Mouse (Mus musculus): ENCODE measurements around the gene Fry. TPM values are rescaled to one million over a fixed set of nuclear protein-coding genes. Genes with fewer than 3 reads are reported as not detected.

Gene Fry
- total and polyA plus RNA-seq, 2 experiments from 2014 or later, result 62.6 to 129 TPM

GRCm38 (mm10) chr5:150465218-150465617 lies 346.8 kb downstream of the Fry start:
- ATAC-seq (ENCODE audit: low FRiP score) (no peak), DNase-seq (ENCODE audit: low spot score) (no peak)
- H3K36me3 ChIP-seq (ENCODE audit: insufficient read depth, low read length), result peaks cover 25% of the 10 kb centered on the region
- no peaks in the 10 kb centered on the region for H3K9me3 ChIP-seq (ENCODE audit: low read length)
- no peaks in the 10 kb centered on the region for H3K4me1 ChIP-seq (ENCODE audit: insufficient read depth, low read length)
- H3K4me3 ChIP-seq (ENCODE audit: low read depth, low read length), result no peak overlapping the region
- no peak for TF ChIP-seq CTCF (IDR thresholded peaks at IDR 0.05)
- no peak overlapping the region for H3K4me2 ChIP-seq (ENCODE audit: low read depth, low read length, poor library complexity, severe bottlenecking)
- H3K27me3 ChIP-seq (ENCODE audit: insufficient read depth, low read length), result no peaks in the 10 kb centered on the region
- H3K27ac ChIP-seq (ENCODE audit: low read depth, low read length), result no peak overlapping the region
- 78% methylated on average over 6 of the region's 6 CpGs for WGBS
- H3K9ac ChIP-seq (replicated peaks; ENCODE audit: low read length, poor library complexity, severe bottlenecking), result no peak overlapping the region

- Histone ChIP-seq H3K9ac (replicated peaks; ENCODE audit: low read length, poor library complexity, severe bottlenecking) (no peak overlapping the region), H3K36me3 (ENCODE audit: insufficient read depth, low read length) (peaks cover 31% of the 10 kb centered on the region), H3K4me1 (ENCODE audit: insufficient read depth, low read length) (no peaks in the 10 kb centered on the region), H3K9me3 (ENCODE audit: low read length) (no peaks in the 10 kb centered on the region), H3K27me3 (ENCODE audit: insufficient read depth, low read length) (no peaks in the 10 kb centered on the region), H3K4me3 (ENCODE audit: low read depth, low read length) (no peak overlapping the region), H3K27ac (ENCODE audit: low read depth, low read length) (no peak overlapping the region), H3K4me2 (ENCODE audit: low read depth, low read length, poor library complexity, severe bottlenecking) (no peak overlapping the region)
- TF ChIP-seq CTCF (IDR thresholded peaks at IDR 0.05), result no peak
- no peak for ATAC-seq (ENCODE audit: low FRiP score)
- 74% methylated on average over 12 of the region's 12 CpGs for WGBS
- peak; percentile 60 for DNase-seq (ENCODE audit: low spot score)
These were observed 347.7 kb downstream of the Fry start for GRCm38 (mm10) chr5:150466132-150466531.

GRCm38 (mm10) chr5:150468431-150468830 lies 350.0 kb downstream of the Fry start:
- Histone ChIP-seq H3K27ac (ENCODE audit: low read depth, low read length) (no peak overlapping the region), H3K9me3 (ENCODE audit: low read length) (no peaks in the 10 kb centered on the region), H3K27me3 (ENCODE audit: insufficient read depth, low read length) (no peaks in the 10 kb centered on the region), H3K4me1 (ENCODE audit: insufficient read depth, low read length) (no peaks in the 10 kb centered on the region), H3K4me3 (ENCODE audit: low read depth, low read length) (no peak overlapping the region), H3K36me3 (ENCODE audit: insufficient read depth, low read length) (peaks cover 41% of the 10 kb centered on the region), H3K4me2 (ENCODE audit: low read depth, low read length, poor library complexity, severe bottlenecking) (no peak overlapping the region), H3K9ac (replicated peaks; ENCODE audit: low read length, poor library complexity, severe bottlenecking) (no peak overlapping the region)
- WGBS, result 80% methylated on average over 6 of the region's 6 CpGs
- no peak for ATAC-seq (ENCODE audit: low FRiP score)
- no peak for DNase-seq (ENCODE audit: low spot score)
- no peak for TF ChIP-seq CTCF (IDR thresholded peaks at IDR 0.05)

GRCm38 (mm10) chr5:150477364-150477763 lies 358.9 kb downstream of the Fry start:
- H3K9me3 ChIP-seq (ENCODE audit: low read length), result no peaks in the 10 kb centered on the region
- no peaks in the 10 kb centered on the region for H3K4me1 ChIP-seq (ENCODE audit: insufficient read depth, low read length)
- no peak overlapping the region for H3K4me3 ChIP-seq (ENCODE audit: low read depth, low read length)
- DNase-seq (ENCODE audit: low spot score) (no peak), ATAC-seq (ENCODE audit: low FRiP score) (no peak)
- no peak for TF ChIP-seq CTCF (IDR thresholded peaks at IDR 0.05)
- H3K27me3 ChIP-seq (ENCODE audit: insufficient read depth, low read length), result no peaks in the 10 kb centered on the region
- H3K36me3 ChIP-seq (ENCODE audit: insufficient read depth, low read length), result peaks cover 37% of the 10 kb centered on the region
- H3K9ac ChIP-seq (replicated peaks; ENCODE audit: low read length, poor library complexity, severe bottlenecking), result no peak overlapping the region
- no peak overlapping the region for H3K27ac ChIP-seq (ENCODE audit: low read depth, low read length)
- H3K4me2 ChIP-seq (ENCODE audit: low read depth, low read length, poor library complexity, severe bottlenecking), result no peak overlapping the region
- 78% methylated on average over 4 of the region's 4 CpGs for WGBS

GRCm38 (mm10) chr5:150478612-150479011 lies 360.2 kb downstream of the Fry start:
- ATAC-seq (ENCODE audit: low FRiP score) (no peak), DNase-seq (ENCODE audit: low spot score) (no peak)
- Histone ChIP-seq H3K9me3 (ENCODE audit: low read length) (no peaks in the 10 kb centered on the region), H3K27ac (ENCODE audit: low read depth, low read length) (no peak overlapping the region), H3K4me3 (ENCODE audit: low read depth, low read length) (no peak overlapping the region), H3K4me1 (ENCODE audit: insufficient read depth, low read length) (no peaks in the 10 kb centered on the region), H3K27me3 (ENCODE audit: insufficient read depth, low read length) (no peaks in the 10 kb centered on the region), H3K9ac (replicated peaks; ENCODE audit: low read length, poor library complexity, severe bottlenecking) (no peak overlapping the region), H3K36me3 (ENCODE audit: insufficient read depth, low read length) (peaks cover 40% of the 10 kb centered on the region), H3K4me2 (ENCODE audit: low read depth, low read length, poor library complexity, severe bottlenecking) (no peak overlapping the region)
- WGBS, result 81% methylated on average over 4 of the region's 4 CpGs
- no peak for TF ChIP-seq CTCF (IDR thresholded peaks at IDR 0.05)

- ATAC-seq (ENCODE audit: low FRiP score) (no peak), DNase-seq (ENCODE audit: low spot score) (peak; percentile 26)
- Histone ChIP-seq H3K4me1 (ENCODE audit: insufficient read depth, low read length) (no peaks in the 10 kb centered on the region), H3K4me2 (ENCODE audit: low read depth, low read length, poor library complexity, severe bottlenecking) (no peak overlapping the region), H3K9ac (replicated peaks; ENCODE audit: low read length, poor library complexity, severe bottlenecking) (no peak overlapping the region), H3K27me3 (ENCODE audit: insufficient read depth, low read length) (no peaks in the 10 kb centered on the region), H3K4me3 (ENCODE audit: low read depth, low read length) (no peak overlapping the region), H3K36me3 (ENCODE audit: insufficient read depth, low read length) (peaks cover 31% of the 10 kb centered on the region), H3K27ac (ENCODE audit: low read depth, low read length) (no peak overlapping the region), H3K9me3 (ENCODE audit: low read length) (no peaks in the 10 kb centered on the region)
- WGBS, result 67% methylated on average over 3 of the region's 3 CpGs
- peak; percentile 72 for TF ChIP-seq CTCF (IDR thresholded peaks at IDR 0.05)
These were observed 366.8 kb downstream of the Fry start for GRCm38 (mm10) chr5:150485198-150485597.

Measured in midbrain, postnatal 0 days (tissue).